Mouse (Mus musculus): Measurements from ENCODE around the gene Utp3.

Utp3 gene

GRCm38 (mm10) chr5:88569541-88569940, 15.3 kb downstream of the Utp3 start:
- DNase-seq (ENCODE audit: extremely low spot score) = no peak

DNA sequence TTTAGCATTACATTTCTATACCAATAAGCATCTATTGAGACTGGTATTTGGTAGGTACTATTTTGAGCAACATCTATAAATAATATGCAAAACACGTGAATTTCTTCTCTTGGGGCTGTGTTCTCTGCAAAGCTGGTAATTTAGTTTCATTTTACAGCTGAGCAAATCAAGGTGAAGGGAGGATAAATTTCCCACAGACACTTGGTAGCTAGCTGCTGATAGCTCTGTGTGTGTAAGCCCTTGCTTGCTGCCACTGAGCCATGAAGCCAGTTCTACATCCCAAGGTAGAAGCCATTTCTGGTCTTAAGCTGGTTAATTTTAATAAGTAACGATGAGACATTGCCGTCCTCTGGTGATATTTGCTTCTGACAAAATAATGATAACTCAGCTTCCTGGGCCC, 20.6 kb downstream of the Utp3 start:
- DNase-seq (ENCODE audit: extremely low spot score) = no peak

DNA sequence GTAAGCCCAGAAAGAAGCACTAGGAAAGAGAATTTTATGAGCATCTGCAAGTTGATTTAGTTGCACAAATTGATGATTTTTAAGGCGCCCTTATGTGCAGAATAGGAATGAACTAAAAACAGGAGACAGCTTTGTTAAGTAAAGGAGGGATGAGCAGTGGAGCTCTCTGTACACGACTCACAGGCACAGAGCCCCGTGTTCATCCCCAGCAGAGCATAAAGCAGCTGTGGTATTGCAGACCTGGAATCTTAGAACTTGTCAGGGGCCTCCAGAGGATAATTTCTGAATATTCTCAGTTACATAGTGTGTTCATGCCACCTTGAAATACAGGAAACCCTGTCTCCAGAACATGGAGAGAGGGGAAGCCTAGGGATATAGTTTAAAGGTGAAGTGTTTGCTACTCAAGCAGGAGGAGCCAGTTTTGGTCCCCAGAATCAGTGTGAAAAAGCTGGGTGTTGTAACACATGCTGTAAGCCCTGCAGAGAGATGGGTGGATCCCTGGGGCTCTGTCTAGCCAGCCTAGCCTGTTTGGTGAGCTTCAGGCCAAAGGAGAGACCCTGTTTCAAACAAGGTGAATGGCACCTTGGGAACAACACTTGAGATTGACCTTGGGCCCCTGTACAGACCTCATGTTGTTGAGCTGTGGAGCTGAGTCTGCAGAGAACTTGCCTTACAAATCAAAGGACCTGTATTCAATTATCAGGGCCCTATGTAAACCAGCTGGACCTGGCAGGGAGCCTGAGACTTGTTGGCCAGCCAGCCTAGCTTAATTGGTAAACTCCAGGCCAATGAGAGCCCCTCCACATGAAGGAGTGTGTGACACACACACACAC, 21.5 kb downstream of the Utp3 start:
- DNase-seq (ENCODE audit: extremely low spot score) = no peak

DNA sequence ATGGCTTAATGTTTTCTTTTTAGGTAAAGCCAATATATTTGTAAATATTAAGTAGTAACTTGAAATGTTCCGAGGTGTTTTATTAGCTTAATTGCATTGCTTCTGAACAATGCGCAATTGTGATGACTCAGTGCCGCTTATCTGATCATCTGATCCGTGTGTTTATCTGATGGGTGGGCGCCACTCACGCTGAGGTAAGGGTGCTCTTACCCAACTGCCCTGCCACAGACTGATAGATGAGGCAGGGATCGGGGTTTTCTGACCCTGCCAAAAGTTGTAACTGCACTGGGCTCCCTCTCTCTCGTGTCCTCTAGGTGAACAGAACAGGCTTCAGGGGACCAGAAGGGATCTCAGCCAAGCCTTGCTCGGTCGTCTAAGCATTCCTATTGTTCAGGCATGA, 26.4 kb downstream of the Utp3 start:
- DNase-seq (ENCODE audit: extremely low spot score) = no peak

DNA sequence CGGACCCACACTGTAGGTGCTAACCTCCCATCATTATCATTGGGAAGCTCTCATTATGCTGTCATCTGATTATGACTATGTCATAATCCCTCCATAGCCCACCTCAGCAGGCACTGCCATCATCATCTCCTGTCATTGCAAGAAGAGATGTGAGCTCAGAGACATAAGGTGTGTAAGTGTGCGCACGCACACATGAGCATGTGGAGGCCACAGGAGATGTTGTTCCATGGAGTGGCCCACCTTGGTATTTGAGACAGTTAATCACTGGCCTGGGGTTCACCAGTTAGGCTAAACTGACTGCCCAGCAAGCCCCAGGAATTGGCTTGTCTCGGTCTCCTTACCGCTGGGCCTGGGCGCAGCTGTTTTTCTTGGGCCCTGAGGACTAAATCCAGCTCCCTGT, 27.1 kb downstream of the Utp3 start:
- DNase-seq (ENCODE audit: extremely low spot score) = no peak

DNA sequence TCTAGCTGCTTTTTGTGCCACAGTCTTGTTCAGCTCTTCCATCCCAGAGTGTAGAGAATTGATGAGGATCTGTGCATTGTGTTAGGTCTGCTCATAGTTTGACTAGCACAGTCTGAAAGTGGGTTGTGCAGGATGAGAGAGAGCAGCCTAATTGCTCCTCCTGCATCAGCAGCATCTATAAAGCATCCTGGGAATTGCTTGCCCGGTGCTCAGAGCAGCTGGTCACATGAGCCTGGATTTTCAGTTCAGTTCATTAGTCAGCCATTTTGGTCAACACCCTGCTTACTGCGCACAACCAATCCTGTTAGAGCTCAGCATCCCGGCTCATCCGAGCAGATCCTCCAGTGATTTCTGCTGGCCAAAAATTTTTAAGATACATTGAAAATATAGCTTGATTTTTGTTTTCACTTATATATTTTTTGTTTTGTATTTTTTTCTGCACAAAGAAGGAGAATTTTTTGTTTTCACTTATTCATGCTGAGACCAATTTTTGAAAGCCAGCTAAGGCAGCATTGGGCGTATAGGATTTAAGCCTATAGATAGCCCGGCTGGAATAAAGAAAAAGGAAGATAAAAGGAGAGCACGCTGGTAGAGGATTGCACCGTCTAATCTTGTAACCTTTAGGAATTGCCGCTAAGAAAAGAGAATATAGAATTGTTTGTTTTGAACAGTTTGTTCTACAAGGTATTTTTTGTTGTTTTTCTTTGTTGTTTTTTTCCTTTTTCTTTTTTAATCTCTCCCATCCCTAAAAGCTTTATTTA, 29.2 kb downstream of the Utp3 start:
- DNase-seq (ENCODE audit: extremely low spot score) = peak; percentile 56

DNA sequence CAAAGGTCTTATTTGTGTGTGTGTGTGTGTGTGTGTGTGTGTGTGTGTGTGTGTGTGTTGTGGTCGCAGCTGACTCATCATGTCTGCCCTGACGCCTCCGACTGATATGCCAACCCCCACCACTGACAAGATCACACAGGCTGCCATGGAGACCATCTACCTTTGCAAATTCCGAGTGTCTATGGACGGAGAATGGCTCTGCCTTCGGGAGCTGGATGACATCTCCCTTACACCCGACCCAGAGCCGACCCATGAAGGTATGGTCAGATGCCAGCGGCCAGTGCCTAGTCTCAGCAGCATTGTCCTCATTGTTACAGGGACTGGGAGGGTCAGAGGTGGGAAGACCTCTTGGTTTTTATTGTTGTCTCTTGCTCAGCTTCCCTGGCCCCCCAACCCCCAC, 29.8 kb downstream of the Utp3 start:
- DNase-seq (ENCODE audit: extremely low spot score) = peak; percentile 58

GRCm38 (mm10) chr5:88586407-88587174, 32.3 kb downstream of the Utp3 start:
- DNase-seq (ENCODE audit: extremely low spot score) = no peak

DNA sequence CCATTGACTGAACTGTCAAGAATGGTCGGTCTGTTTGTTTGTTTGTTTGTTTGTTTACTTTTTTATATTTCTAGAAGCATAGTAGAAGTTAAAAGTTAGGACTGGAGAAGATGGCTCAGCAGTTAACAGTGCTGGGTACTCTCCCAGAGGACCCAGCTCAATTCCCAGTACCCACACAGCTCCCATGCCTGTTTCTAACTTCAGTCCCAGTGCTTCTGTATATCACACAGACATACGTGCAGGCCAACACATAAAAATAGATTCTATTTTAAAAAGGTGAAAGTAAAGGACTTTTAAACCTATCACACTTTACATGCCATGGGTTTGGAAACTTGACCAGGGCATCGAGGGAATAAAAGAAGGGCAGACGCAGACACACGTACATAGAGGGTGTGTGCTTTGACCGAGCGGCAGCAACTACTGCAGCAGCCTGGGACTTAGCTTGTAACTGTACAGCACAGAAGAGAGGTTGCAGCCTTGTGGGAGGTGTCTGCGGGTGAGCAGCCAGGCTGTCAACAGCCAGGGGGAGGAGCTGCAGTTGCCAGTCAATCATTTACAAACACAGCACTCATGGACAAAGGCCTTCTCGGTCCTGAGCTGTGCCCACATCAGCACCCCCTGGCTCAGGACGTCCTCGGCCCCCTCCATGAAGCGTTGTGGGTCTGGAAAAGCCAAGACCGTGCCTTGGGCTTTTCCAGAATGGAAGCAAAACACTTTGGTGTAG, 33.1 kb downstream of the Utp3 start:
- peak; percentile 43 for DNase-seq (ENCODE audit: extremely low spot score)

DNA sequence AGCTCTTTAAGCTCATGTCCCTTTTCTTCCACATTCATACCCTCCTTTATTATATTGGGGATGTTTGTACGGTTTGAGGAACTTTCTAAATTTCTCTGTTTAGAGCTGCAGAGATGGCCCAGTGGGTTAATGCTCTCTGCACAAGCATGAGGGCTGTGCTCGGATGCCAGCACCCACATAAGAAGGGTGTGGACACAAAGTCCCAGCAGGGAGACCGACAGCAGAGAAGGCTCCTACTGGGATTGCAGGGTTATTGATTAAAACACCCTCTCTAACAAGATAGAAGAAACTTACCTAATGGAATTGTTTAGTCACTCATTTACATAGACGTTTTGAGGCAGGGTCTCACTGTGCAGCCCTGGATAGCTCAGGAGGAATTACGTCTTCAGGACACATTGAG, 34.2 kb downstream of the Utp3 start:
- no peak for DNase-seq (ENCODE audit: extremely low spot score)

GRCm38 (mm10) chr5:88593421-88594172, 39.3 kb downstream of the Utp3 start:
- DNase-seq (ENCODE audit: extremely low spot score) = no peak

DNA sequence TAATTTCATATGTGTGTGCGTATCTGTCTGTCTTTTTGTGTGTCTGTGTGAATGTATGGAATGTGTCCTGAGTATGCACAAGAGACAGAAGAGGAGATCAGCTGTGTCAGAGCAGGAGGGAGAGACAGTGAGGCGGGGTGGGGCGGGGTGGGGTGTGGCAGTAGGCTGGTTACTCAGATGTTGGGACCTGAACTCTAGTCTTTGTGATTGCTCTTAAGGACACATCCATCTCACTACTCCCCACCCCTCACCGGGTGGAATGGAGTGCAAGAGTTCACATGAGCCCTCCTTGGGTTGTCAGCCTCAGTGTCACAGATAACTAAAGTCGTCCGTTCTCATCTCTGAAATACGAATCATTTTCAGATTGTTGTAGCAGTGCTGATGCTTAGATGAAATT, 39.9 kb downstream of the Utp3 start:
- no peak for DNase-seq (ENCODE audit: extremely low spot score)

- DNase-seq (ENCODE audit: extremely low spot score) = no peak
Observed at GRCm38 (mm10) chr5:88595537-88596455, 41.5 kb downstream of the Utp3 start.

GRCm38 (mm10) chr5:88598961-88599360, 44.7 kb downstream of the Utp3 start:
- DNase-seq (ENCODE audit: extremely low spot score) = no peak

DNA sequence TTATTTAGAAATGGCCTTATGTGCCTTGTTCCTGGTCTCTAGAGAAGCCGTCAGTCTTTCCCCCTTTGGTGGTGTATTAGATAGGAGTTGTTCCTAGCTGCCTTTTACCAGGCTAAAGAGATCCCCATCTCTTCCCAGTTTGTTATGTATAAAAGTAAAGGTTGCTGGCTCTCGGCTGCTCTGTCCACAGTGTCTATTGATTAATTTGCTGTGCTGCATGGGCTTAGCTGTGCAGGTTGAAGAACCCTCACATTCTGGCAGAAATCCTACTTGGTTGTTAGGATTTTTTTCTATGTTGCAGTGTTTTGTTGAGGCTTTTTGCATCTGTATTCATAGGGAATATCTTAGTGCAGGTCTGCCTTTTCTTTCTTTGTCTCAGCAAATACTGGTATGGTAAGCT, 47.8 kb downstream of the Utp3 start:
- no peak for DNase-seq (ENCODE audit: extremely low spot score)

GRCm38 (mm10) chr5:88602713-88603112, 48.5 kb downstream of the Utp3 start:
- DNase-seq (ENCODE audit: extremely low spot score) = no peak

DNA sequence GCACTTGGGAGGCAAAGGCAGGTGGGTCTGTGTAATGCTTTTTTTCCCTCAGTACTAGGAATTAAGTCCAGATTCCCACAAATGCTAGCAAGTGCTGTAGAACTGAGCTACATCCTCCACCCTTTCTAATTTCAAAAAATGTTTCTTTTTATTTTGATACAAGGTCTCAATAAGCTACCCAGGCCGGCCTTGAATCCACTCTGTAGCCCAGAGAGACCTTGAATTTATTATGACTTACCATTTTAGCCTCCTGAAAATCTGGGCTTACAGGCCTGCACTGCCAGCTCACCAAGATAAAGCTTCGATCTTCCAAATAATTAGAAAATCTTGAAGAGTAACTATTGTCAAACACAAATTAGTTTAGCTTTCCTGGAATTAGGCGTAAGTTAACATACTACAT, 49.8 kb downstream of the Utp3 start:
- no peak for DNase-seq (ENCODE audit: extremely low spot score)

- no peak for DNase-seq (ENCODE audit: extremely low spot score)
Observed at GRCm38 (mm10) chr5:88604641-88605358, 50.5 kb downstream of the Utp3 start.

Measured in embryo, embryonic 9.5 days (tissue).